Mouse (Mus musculus) small intestine, adult 2 months (tissue): ENCODE measurements around the gene Hnrnpd.

Experiments
- CTCF ChIP-seq: fragments of 200-500 bp; IDR thresholded peaks from 2 replicates; pipeline ENCODE4 v1.5.1; 2012; ENCODE audit warnings: low read depth, mild to moderate bottlenecking, control low read depth, inconsistent platforms, low read length, moderate library complexity, mixed read lengths; ENCODE audit not compliant: insufficient replicate concordance, insufficient read length; ENCODE audit errors: extremely low read depth
- POLR2A ChIP-seq: fragments of 200-500 bp; IDR thresholded peaks from 2 replicates; pipeline ENCODE4 v1.6.1; 2012; ENCODE audit warnings: low read depth, mild to moderate bottlenecking, control low read depth, inconsistent platforms, low read length, moderate library complexity

DNA sequence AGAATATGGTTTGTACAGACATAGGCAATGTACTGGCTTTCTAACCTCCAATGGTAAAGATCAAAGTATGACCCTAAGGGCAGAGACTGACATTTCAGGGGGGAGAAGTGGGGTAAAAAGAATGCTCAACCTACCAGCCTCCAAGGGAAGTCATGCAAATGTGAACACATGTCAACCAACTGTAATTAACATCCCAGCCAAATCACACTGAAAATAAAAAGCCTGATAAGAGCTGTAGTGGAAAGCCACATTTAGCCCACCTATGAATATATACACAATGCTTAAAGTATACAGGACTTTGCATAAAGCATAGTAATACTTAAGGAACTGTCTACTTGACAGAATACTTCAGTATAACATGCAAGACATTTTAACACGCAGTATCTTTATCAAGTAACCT lies 3.0 kb downstream of the Hnrnpd start:
- no peak for TF ChIP-seq CTCF
- no peak for TF ChIP-seq POLR2A
